Mouse (Mus musculus) urinary bladder, postnatal 25 days (tissue): ENCODE data around the gene Ccdc27.
A peak's percentile ranks its signal among the peaks of the same experiment; 100 is the strongest.

ENCODE experiments used
- DNase-seq: peaks from one replicate; pipeline ENCODE4 v3.0.0; 2022; ENCODE audit warnings: low spot score

Ccdc27 gene

GRCm38 (mm10) chr4:154025641-154026440 lies 16.6 kb downstream of the Ccdc27 start, which contains the start of gene Smim1:
Gene Smim1, minus strand, starts transcription at chr4:154026230.
- peak; percentile 60 for DNase-seq

- DNase-seq, result no peak
These were observed 17.6 kb downstream of the Ccdc27 start for GRCm38 (mm10) chr4:154024729-154025521.

GRCm38 (mm10) chr4:154023754-154024601 lies 18.5 kb downstream of the Ccdc27 start:
- DNase-seq, result no peak

- DNase-seq, result no peak
These were observed 19.6 kb downstream of the Ccdc27 start for GRCm38 (mm10) chr4:154022844-154023243.

GRCm38 (mm10) chr4:154022407-154022806 lies 20.1 kb downstream of the Ccdc27 start:
- DNase-seq, result no peak

- no peak for DNase-seq
These were observed 21.0 kb downstream of the Ccdc27 start for GRCm38 (mm10) chr4:154021432-154021831.

GRCm38 (mm10) chr4:154019571-154019970 lies 22.9 kb downstream of the Ccdc27 start:
- DNase-seq, result peak; percentile 50

- DNase-seq, result no peak
These were observed 27.0 kb downstream of the Ccdc27 start for GRCm38 (mm10) chr4:154015476-154015875.

GRCm38 (mm10) chr4:154012132-154012882 lies 30.2 kb downstream of the Ccdc27 start:
- no peak for DNase-seq

- peak; percentile 72 for DNase-seq
These were observed 30.8 kb downstream of the Ccdc27 start, which contains the start of gene Lrrc47 for GRCm38 (mm10) chr4:154011646-154012089. Gene Lrrc47, plus strand, starts transcription at chr4:154011731.

- DNase-seq, result no peak
These were observed 31.4 kb downstream of the Ccdc27 start for GRCm38 (mm10) chr4:154010907-154011645.

GRCm38 (mm10) chr4:154007759-154008158 lies 34.7 kb downstream of the Ccdc27 start:
- DNase-seq, result no peak

- no peak for DNase-seq
These were observed 36.2 kb downstream of the Ccdc27 start for GRCm38 (mm10) chr4:154006264-154006663.

- DNase-seq, result no peak
These were observed 37.0 kb downstream of the Ccdc27 start for GRCm38 (mm10) chr4:154005488-154005887.

GRCm38 (mm10) chr4:153993505-153993904 lies 49.0 kb downstream of the Ccdc27 start:
- no peak for DNase-seq

GRCm38 (mm10) chr4:153992715-153993114 lies 49.8 kb downstream of the Ccdc27 start:
- no peak for DNase-seq

GRCm38 (mm10) chr4:153980470-153980869 lies 62.0 kb downstream of the Ccdc27 start:
- no peak for DNase-seq

GRCm38 (mm10) chr4:153979243-153979642 lies 63.2 kb downstream of the Ccdc27 start:
- no peak for DNase-seq
